Mouse (Mus musculus) layer of hippocampus, adult 2 months (tissue): ENCODE results near the gene 1700020A23Rik. TPM values are rescaled to one million over a fixed set of nuclear protein-coding genes. Genes with fewer than 3 reads are reported as not detected.
"Not testable (repeated sequence)": the region's sequence is repeated elsewhere in the genome, so short reads cannot be mapped to it uniquely, and the experiment has no call there.

Experiments used
- DNase-seq, 2 experiments: peaks; one replicate each; pipeline ENCODE4 v3.0.0; 2022; ENCODE audit warnings: low spot score in 2 of 2
- H3K27ac ChIP-seq: fragments of 200-600 bp; 2 replicates; pipeline ENCODE4 v1.8.1; 2022
- H3K4me3 ChIP-seq: fragments of 200-600 bp; 2 replicates; pipeline ENCODE4 v1.8.1; 2022; ENCODE audit warnings: mild to moderate bottlenecking
- CTCF ChIP-seq: fragments of 200-600 bp; conservative IDR thresholded peaks from 2 replicates; pipeline ENCODE4 v1.8.1; 2022; ENCODE audit warnings: antibody characterized with exemption, mild to moderate bottlenecking, moderate library complexity
- long read RNA-seq, 2 experiments: library from polyadenylated mRNA; stranded (forward); transcript quantifications; one replicate each; pipeline ENCODE4 v2.0.0; 2021; ENCODE audit warnings: borderline mapping rate in 2 of 2
- total RNA-seq, 2 experiments: library from RNA; stranded (reverse); gene quantifications; 2 replicates each; pipeline ENCODE4 v1.2.3; 2021

1700020A23Rik gene
- not detected for total RNA-seq
- long read RNA-seq, experiment 1, result 0 reads
- long read RNA-seq, experiment 2, result 0 reads

DNA sequence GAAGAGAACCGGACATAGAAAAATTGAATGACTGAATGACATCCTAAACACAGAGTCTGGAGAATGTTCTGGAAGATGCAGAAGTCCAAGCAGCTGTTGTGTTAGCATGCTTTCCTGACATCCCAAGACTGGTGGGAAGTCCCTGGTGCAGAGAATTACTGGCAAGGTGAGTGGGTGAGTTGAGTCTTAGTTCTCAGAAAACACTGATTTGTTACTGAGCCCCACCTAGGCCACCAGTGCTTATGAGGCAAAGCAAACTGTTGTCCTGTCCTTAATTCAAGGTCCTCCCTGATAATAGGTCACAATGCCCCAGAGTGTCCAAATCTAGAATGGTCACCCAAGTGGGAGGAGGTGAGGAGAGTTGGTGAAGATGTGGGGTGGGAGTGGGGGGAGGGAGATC, at the start of gene 1700020A23Rik, which contains the start of gene Gm28372:
1700020A23Rik (plus strand) TSS at position 321 of the 400 bp plus-strand sequence.
Gm28372 (plus strand) TSS at position 301 of the 400 bp plus-strand sequence.
- TF ChIP-seq CTCF, result no peak
- H3K4me3 ChIP-seq, result no peak within 1 kb of the TSS
- H3K27ac ChIP-seq, result no peak within 1 kb of the TSS
- no peak for DNase-seq

DNA sequence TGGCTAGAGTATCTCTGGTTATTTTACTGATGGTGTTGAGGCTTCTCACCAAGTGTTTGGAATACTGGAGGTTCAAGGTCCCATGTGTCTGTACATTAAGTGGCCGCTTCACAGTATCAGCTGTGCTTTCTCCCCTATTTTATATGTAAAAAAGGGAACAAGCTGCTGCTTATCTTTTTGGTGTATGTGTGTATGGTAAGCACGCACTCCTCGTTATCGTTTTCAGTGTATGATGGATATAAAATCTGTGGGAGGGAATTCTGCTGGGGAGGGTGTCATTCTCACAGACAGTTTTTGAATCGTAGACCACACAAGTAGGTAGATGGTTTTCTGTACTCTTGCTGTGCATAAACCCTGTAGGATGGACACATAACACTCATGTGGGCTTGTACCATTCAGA, 47.5 kb upstream of the 1700020A23Rik start:
- no peak overlapping the region for H3K4me3 ChIP-seq
- no peak for DNase-seq
- no peak overlapping the region for H3K27ac ChIP-seq
- no peak for TF ChIP-seq CTCF

DNA sequence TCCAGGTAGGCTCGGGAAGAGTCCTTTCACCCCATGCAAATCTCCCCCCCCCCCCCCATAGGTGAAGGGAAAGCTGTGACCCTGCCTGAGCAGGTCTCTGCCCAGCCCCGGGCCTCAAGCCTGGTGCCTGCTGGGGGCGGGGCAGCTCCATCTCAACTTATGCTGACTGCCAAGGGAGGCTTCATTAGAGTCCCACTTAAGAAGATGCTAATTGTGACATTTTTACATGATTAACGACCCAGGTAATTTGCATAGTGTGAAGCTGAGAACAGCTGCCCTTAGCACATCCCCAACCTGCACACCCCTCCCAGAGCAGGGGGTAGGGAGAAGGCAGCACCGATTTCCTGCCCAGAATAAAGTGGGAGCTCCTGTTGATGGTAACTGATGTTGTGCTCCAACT, 46.2 kb upstream of the 1700020A23Rik start:
- Histone ChIP-seq H3K4me3 (no peak overlapping the region), H3K27ac (no peak overlapping the region)
- DNase-seq, result no peak
- no peak for TF ChIP-seq CTCF

DNA sequence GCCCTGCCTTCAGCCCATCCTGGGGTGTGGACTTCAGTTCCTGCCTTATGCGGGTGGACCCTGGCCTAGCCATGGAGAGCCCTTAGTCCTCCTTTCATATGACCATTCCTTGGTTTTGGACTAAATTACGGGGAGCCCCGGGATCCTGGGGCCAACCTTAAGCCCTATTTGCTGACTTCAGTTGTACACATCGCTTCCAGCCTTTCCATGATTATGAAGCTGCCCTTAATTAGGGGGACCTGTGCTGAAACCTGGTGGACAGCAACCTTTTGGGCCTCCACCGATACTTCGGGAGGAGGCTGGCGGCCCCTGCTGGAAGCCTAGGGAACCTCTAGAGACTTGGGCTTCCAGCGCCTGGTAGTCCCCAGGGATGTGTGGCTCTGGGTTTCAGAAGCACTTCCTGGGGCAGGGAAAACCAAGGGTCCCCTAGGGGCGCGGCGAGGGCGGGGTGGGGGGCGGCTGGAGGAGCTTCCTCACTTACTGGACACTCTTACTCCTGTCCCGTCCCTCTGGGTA, 42.5 kb upstream of the 1700020A23Rik start:
- peak in 1 of 2 experiments; percentile 68 for DNase-seq
- TF ChIP-seq CTCF, result peak; percentile 86
- no peak overlapping the region for H3K4me3 ChIP-seq
- no peak overlapping the region for H3K27ac ChIP-seq

- TF ChIP-seq CTCF, result no peak
- no peak for DNase-seq
- Histone ChIP-seq H3K27ac (no peak overlapping the region), H3K4me3 (no peak overlapping the region)
Observed at GRCm38 (mm10) chr2:130365211-130366094, 39.6 kb upstream of the 1700020A23Rik start.

DNA sequence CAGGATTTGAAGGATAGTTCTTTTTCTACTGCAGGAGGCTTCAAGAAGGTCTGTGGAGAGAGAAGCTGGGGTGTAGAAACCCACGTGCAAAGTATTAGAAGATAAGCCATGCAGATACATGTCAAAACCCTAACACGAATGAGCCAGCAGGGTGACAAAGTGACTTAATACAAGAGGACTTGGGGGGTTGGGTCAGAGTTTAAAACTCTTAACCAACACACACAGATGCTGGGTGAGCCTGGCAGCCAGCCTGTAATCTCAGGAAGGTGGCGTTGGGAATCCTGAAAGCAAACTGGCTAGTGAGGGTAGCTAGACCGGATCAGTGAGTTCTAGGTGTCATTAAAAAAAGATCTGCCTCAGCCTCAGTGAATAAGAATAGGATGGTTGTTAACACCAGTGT, 37.7 kb upstream of the 1700020A23Rik start:
- no peak overlapping the region for H3K4me3 ChIP-seq
- DNase-seq, result no peak
- H3K27ac ChIP-seq, result no peak overlapping the region
- no peak for TF ChIP-seq CTCF

DNA sequence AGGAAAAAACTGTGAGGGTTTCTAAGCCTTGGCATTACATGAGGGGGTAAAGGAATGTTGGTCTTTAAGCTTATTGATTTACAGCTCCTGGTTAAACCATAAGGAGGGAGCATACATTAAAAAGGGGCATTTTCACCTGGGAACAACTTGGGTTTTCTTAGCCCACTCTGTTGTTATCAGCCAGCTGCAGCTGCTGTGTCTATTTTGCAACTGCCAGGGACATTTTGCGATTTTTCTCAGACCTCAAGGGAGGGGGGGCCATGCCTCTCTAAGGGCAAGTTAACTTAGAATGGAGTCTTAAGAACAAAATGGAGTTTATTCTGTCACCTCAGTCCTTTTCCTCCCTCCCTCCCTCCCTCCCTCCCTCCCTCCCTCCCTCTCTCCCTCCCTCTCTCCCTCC, 32.0 kb upstream of the 1700020A23Rik start:
- DNase-seq, H3K27ac ChIP-seq: not testable (repeated sequence)

DNA sequence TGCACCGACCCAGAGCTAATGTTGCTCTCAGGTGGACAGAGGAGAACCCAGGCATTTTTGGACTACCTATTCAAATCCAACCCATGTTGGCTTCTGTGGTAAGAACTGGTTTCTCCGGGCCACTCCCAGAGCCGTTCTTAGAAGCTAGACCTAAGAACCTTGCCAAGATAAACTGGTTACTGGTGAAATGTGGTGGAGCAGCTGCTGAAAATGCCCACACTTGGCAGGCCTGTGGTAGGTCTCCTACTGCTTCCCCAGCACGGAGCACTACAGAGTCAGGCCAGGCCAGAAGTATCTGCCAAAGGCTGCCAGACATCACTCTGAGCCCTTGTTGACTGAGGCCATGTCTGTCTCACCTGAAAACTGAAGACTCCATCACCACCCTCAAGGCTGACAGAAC, 30.1 kb upstream of the 1700020A23Rik start:
- H3K4me3 ChIP-seq, result no peak overlapping the region
- H3K27ac ChIP-seq, result 0 out of 2 replicates have a peak overlapping the region, but pooled peaks have one; percentile 7
- DNase-seq, result no peak
- no peak for TF ChIP-seq CTCF

More for the DNA sequence above, 32.0 kb upstream of the 1700020A23Rik start:
- not testable (repeated sequence) for H3K4me3 ChIP-seq

DNA sequence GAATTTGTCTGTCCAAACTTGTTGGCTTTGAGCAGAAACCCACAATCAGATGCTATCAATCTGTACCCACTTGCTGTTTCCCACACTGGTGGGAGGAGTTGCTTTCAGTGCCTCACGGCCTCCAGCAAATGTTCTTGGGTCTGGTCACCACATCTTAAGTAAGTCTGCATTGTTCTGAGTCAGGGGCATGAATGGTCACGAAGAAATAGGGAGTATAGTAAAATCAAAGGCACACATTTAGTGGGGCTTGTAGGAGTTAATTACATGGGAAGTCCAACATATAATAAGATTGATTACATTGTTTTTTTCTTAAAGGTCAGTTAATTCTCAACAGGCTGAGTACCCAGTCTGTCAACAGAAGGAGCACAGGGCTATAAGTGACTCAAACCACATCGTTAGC, 21.9 kb upstream of the 1700020A23Rik start:
- no peak overlapping the region for H3K27ac ChIP-seq
- no peak overlapping the region for H3K4me3 ChIP-seq
- no peak for DNase-seq
- no peak for TF ChIP-seq CTCF

- DNase-seq, result no peak
- no peak for TF ChIP-seq CTCF
- no peak overlapping the region for H3K27ac ChIP-seq
Observed at GRCm38 (mm10) chr2:130383895-130384294, 21.2 kb upstream of the 1700020A23Rik start.

GRCm38 (mm10) chr2:130386212-130386611, 18.8 kb upstream of the 1700020A23Rik start:
- Histone ChIP-seq H3K4me3 (no peak overlapping the region), H3K27ac (no peak overlapping the region)
- DNase-seq, result no peak
- TF ChIP-seq CTCF, result no peak

More at GRCm38 (mm10) chr2:130383895-130384294, 21.2 kb upstream of the 1700020A23Rik start:
- H3K4me3 ChIP-seq, result no peak overlapping the region

GRCm38 (mm10) chr2:130388796-130389195, 16.3 kb upstream of the 1700020A23Rik start:
- no peak overlapping the region for H3K4me3 ChIP-seq
- H3K27ac ChIP-seq, result no peak overlapping the region
- peak; percentile 58 for TF ChIP-seq CTCF
- no peak for DNase-seq

DNA sequence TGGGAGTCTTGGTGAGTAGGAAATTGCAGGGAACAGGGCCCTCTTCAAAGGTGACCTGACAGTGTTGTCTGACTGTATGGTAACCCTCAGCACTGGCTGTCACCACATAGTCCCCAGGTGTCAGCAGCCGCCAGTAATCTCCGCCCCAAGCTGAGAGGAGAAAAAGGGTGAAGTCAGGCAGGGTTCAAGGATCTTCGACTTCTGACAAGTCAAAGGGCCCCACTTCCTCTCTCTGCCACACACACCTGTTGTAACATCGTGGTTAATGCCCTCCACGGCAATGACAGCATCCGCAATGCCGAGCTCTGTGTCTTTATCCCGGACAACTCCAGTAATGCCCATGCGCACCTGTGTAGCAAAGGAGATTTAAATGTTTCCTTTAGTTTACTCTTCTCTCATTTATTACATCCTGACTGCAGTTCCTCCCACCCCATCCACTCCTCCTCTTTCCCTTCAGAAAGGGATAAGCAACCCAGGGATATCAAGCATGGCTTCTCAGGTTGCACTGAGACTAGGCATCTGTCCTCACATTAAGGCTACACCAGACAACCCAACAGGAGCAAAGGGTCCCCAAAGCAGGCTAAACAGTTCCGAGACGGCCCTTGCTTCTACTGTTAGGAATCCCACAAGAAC, 13.9 kb upstream of the 1700020A23Rik start:
- no peak for TF ChIP-seq CTCF
- Histone ChIP-seq H3K4me3 (no peak overlapping the region), H3K27ac (no peak overlapping the region)
- no peak for DNase-seq
